Mouse (Mus musculus) large intestine, adult 2 months (tissue): ENCODE measurements around the gene Diras1. TPM values are rescaled to one million over a fixed set of nuclear protein-coding genes. Genes with fewer than 3 reads are reported as not detected.
A peak's percentile ranks its signal among the peaks of the same experiment; 100 is the strongest.
"Not testable (repeated sequence)": the region's sequence is repeated elsewhere in the genome, so short reads cannot be mapped to it uniquely, and the experiment has no call there.

Source experiments
- DNase-seq: peaks from one replicate; pipeline ENCODE4 v3.0.0-alpha.2; 2012; ENCODE audit warnings: low read depth, low spot score
- WGBS: fragments of 180-500 bp; shearing (Covaris S2); methylation state at CpG from one replicate; pipeline ENCODE4 v1.1.7; 2018; 5-methylcytosine and 5-hydroxymethylcytosine counted together
- polyA plus RNA-seq: library from polyadenylated mRNA; depleted of rRNA; stranded (reverse); fragments of >200 nt; gene quantifications from 2 replicates; pipeline ENCODE4 v1.2.3, GENCODE M21; 2012

Diras1 gene
- polyA plus RNA-seq, 1 experiment, result 0.36 TPM

DNA sequence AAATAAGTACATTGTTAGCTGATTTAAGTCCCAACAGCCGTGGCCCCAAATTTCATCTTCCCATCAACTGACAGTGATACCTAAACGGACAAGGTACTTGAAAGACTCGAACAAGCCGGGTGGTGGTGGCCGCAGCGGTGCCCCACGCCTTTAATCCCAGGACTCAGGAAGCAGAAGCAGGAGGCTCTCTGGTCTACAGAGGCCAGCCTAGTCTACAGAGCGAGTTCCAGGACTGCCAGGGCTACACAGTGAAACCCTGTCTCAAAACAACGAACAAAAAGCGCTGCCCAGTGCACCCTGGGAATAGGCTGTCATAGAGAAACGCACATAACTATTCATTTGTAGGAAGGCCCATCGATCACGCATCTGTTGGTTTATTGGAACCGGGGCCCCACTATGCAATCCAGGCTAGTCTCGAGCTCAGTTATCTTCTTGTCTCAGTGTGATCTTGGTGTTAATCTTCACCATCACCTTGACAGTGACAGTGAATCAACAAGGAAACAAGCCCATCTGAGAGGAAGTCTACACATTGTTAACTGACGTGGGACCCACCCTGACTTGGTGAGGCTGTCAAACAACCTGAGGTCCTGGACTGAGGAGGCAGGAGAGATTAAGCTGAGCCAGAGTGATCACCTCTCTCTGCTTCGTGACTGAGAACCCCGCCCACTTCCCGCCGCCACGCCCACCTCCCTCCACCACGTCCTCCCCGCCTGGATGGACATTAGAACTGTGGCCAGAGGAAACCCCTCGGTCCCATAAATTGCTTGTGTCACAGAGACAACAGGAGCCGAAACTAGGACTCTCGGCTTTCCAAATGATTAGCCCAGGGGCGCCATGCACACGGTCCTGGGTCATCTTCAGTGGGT is 25.0 kb downstream of the Diras1 start:
- no peak for DNase-seq
- WGBS, result 35% methylated on average over 28 of the region's 28 CpGs

DNA sequence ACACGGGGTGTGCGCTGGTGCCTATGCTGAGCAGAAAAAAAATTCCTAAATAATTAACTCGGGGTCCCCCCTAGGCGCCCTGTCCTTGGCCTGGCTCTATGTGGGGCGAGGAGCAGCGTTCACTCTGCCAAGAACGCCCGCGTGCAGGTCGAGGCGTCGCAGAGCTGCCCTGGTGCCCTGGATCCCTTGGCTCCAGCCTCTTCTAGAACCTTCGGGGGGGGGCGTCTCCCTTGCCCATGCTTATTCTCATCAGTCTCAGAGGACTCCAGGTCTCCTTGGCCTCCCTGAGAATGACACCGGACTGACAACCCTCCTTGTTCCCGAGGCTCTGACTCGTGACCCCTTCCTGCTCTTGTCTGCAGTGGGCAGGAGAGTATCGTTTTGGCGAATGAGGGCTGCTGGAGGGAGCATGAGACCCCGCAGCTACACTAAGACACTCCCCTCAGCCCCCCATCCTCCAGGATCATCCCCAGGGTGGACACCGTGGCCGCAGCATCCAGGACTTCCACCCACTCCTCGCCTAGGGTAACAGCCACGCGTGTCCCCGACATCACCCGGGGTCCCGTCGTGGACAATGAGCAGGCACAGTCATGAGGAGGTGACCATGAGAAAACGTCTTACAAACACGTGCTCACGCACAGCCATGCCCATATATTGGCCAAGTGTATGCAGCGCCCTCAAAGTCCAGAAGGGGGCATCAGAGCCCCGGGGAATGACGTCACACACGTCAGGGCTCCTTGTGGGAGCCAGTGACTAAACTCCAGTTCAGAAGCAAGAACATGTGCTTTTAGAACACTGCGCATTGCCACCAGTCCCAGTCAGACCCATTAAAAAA is 25.9 kb downstream of the Diras1 start:
- DNase-seq, result peak; percentile 64
- 20% methylated on average over 37 of the region's 37 CpGs for WGBS

- peak; percentile 40 for DNase-seq
- 5% methylated on average over 12 of the region's 12 CpGs for WGBS
Measured at GRCm38 (mm10) chr10:80998778-80999177, 26.7 kb downstream of the Diras1 start.

DNA sequence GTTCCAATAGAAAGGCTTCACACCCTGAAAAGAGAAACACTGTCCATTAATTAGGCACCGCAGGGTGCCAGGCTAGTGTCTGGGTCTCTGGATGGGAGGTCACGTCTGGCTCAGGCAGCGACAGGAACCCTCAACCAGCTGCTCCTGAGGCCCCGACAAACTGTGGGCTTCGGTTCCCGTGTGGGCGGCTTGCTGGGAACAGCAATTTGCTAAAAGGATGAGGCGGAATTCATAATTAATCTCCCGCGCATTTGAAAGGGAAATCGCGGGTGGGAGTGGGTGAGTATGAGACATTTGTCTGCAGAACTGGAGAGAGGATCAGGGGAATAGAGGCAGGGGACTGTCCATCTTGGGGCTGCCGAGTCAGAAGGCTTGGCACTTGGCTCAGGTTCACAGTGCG is 27.4 kb downstream of the Diras1 start:
- 44% methylated on average over 14 of the region's 14 CpGs for WGBS

DNA sequence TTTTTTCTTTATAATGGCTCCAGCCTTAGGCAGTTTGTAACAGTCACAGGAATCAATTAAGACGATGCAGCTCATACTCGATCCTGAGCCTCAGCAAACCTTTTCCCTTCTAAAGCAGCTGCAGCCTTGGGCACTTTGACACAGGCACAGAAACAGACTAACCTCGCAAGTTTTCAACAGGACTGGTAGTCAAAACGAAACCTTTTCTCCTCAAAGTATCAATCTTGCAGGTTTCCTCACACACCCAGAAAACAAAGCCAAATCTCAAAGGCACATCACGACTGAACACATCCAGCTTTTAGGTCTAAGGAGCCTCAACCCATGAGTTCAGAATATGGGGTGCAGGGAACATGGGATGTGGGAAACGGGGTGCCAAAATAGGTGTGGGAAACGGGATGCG is 28.1 kb downstream of the Diras1 start:
- WGBS, result 77% methylated on average over 8 of the region's 8 CpGs

More for the DNA sequence above, 27.4 kb downstream of the Diras1 start:
- DNase-seq, result no peak

DNA sequence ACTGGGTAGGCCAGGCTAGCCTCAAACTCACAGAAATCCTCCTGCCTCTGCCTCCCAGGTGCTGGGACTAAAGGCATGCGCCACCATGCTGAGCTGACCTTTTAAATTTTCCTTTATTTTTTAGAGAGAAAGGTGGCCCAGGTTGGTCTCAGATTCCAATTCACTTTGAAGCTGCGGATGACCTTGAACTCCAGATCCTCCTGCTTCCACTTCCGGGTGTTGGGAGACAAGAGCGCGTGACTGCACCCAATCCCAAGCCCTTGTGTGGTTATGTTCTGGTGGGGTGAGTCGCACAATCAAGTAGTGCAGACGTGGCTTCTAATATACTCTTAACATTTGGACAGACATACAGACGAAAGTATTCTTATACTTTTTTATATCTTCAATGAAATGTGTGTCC is 29.0 kb downstream of the Diras1 start:
- 92% methylated on average over 8 of the region's 8 CpGs for WGBS
- no peak for DNase-seq

More for the DNA sequence above, 28.1 kb downstream of the Diras1 start:
- DNase-seq, result no peak

GRCm38 (mm10) chr10:80995091-80995632 is 30.3 kb downstream of the Diras1 start:
- 10% methylated on average over 21 of the region's 21 CpGs for WGBS
- no peak for DNase-seq

GRCm38 (mm10) chr10:80994621-80995020 is 30.8 kb downstream of the Diras1 start:
- 29% methylated on average over 4 of the region's 4 CpGs for WGBS
- DNase-seq, result no peak

DNA sequence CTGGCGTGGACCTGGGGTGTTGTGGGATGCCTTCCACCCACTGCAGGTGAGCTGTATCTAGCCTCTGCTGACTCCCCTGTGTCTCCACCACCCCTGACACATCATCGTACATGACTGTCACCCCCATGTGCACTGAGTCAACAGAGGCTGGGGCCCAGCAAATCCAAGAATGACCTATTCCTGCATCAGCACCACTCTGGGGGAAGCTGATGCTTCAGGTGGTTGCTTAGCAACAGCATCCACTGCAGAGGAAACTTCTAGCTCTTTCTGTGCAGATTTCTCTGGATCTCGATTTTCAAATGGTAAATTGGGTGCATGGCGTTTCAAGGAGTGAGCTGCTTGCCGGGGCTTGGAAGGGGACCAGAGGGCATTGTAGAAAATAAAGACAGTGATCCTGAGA is 32.2 kb downstream of the Diras1 start:
- DNase-seq, result no peak
- WGBS, result 73% methylated on average over 5 of the region's 5 CpGs

DNA sequence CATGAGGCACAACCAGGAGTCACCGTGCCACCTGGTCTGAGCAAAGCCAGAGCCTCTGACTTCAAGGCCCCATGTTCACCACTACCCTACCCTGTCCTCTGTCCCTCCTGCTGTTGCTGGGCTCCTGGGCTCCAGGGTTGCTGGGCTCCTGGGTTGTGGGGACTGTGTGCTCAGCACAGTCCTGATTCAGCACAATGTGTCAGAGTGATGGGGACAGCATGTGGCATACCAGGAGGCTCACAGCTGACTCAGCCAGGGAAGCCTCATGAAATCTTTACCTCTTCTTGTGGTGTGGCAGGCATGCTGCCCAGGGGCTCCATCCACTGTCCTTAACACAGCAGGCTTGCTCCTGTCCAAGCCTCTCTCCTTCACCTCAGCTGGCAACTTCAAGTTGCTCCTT is 33.5 kb downstream of the Diras1 start:
- 84% methylated on average over 1 of the region's 1 CpGs for WGBS
- no peak for DNase-seq

GRCm38 (mm10) chr10:80991007-80991406 is 34.5 kb downstream of the Diras1 start:
- no peak for DNase-seq
- WGBS, result 12% methylated on average over 3 of the region's 3 CpGs

GRCm38 (mm10) chr10:80990406-80990805 is 35.1 kb downstream of the Diras1 start:
- no peak for DNase-seq
- 74% methylated on average over 7 of the region's 7 CpGs for WGBS

DNA sequence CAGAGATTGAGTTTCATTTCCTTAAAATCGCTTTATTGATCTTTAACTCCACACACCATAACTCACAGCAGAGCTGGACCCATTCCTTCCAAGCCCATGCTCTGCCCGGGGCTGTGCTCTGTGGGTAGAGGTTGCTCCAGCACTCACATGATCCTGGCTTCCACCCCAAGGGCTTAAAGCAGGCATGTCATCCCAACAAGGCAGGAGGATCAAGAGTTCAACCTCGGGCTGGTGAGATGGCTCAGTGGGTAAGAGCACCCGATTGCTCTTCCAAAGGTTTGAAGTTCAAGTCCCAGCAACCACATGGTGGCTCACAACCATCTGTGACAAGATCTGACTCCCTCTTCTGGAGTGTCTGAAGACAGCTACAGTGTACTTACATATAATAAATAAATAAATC is 35.6 kb downstream of the Diras1 start:
- DNase-seq, result not testable (repeated sequence)
- WGBS, result 46% methylated on average over 4 of the region's 4 CpGs

DNA sequence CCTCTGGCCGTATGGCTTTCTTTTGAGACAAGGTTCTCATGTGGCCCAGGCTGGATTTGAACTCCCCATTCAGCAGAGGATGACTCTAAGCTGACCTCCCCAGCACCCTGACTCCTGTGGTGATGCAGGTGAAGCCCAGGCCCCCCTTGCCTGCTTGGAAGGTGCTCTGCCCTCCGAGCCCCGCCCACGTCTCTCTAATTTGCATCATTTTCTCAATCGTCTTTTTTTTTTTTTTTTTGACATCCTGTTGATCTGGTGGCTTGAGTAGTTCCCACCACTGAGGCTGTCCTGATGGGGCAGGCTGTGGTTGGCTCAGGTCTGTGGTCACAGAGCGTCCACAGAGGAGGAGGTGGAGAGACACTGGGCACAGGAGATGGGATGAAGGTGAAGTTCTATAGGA is 36.0 kb downstream of the Diras1 start:
- WGBS, result 60% methylated on average over 6 of the region's 6 CpGs
- no peak for DNase-seq

DNA sequence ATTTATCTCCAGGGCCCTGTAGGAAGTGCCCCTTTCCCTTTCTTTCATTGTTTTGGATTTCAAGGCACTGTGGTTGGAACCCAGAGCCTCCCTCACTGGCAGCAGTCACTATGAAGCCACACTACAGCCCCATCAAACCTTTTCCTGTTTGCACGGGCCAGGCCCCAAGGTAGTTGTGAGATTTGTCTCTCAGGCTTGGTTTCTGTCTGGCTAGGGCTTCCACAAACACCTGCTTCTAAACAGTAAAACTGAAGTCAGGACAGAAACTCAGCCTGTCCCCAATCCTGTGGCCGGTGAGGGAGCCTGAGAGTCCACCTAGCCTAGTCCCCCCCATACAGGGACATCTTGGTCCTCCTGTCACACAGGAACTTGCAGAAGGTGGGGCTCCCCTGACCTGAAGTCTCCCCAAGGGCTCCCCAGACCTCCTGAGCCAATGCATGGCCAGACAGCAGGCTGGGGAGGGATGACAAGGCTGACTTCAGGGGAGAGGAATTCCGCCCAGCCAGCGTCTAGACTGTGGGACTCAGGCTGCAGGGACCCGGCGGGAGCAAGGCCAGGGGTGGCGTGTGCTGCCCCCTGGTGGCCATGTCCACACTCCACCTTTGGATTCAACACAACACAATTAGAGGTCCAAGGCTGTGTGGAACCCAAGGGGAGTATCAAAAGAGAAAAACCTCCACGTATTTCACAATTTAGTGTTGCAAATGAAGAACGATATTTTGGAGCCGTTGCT is 37.6 kb downstream of the Diras1 start:
- 9% methylated on average over 10 of the region's 10 CpGs for WGBS
- DNase-seq, result no peak

DNA sequence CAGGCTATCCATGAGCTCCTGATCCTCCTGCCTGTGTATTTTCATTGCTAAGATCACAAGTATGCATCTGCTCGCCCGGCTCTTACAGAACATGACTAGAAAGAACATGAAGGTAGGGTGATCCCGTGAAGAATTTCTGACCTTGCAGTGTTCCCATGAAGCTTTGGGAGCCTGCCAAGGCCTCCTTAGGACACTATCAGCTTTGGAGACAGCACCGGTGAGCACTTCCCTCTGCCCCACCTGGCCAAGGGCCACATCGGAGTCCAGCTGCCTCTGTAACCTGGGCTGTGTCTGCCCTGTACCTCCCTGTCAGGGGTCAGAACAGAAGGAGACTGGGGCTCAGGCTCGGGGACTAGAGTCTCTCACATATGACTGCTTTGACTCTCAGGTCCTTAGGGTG is 38.7 kb downstream of the Diras1 start:
- peak; percentile 75 for DNase-seq
- 26% methylated on average over 6 of the region's 6 CpGs for WGBS

- WGBS, result 14% methylated on average over 13 of the region's 13 CpGs
- no peak for DNase-seq
Measured at GRCm38 (mm10) chr10:80985970-80986701, 39.3 kb downstream of the Diras1 start.

- WGBS, result 7% methylated on average over 37 of the region's 37 CpGs
- no peak for DNase-seq
Measured at GRCm38 (mm10) chr10:80985241-80985969, 40.1 kb downstream of the Diras1 start.
